Mouse (Mus musculus) erythroblast, embryonic 14.5 days (primary cell): ENCODE data around the gene Hsdl1. TPM values are rescaled to one million over a fixed set of nuclear protein-coding genes. Genes with fewer than 3 reads are reported as not detected.

Experiments
- H3K27me3 ChIP-seq: 2 replicates; pipeline ENCODE4 v1.6.1; 2012; ENCODE audit warnings: inconsistent platforms; ENCODE audit not compliant: control insufficient read depth
- H3K36me3 ChIP-seq: 2 replicates; pipeline ENCODE4 v1.6.1; 2012; ENCODE audit warnings: mild to moderate bottlenecking, inconsistent platforms; ENCODE audit not compliant: control insufficient read depth
- H3K4me1 ChIP-seq: 2 replicates; pipeline ENCODE4 v1.6.1; 2012; ENCODE audit warnings: inconsistent platforms; ENCODE audit not compliant: control insufficient read depth
- H3K4me3 ChIP-seq: replicated peaks from 2 replicates; pipeline ENCODE3; 2012; ENCODE audit warnings: moderate library complexity, mild to moderate bottlenecking, inconsistent platforms
- H3K9me3 ChIP-seq: 2 replicates; pipeline ENCODE4 v1.6.1; 2012; ENCODE audit warnings: low read length, inconsistent platforms, mixed read lengths; ENCODE audit not compliant: control insufficient read depth
- GATA1 ChIP-seq: IDR thresholded peaks from 2 replicates; pipeline ENCODE4 v1.6.1; 2012; ENCODE audit warnings: low read length, inconsistent platforms, mixed read lengths
- TAL1 ChIP-seq: IDR thresholded peaks from 3 replicates; pipeline ENCODE4 v1.6.1; 2012; ENCODE audit warnings: low read length, inconsistent platforms, mixed read lengths
- polyA plus RNA-seq: library from polyadenylated mRNA; stranded (reverse); fragments of >175 nt; gene quantifications from 2 replicates; pipeline ENCODE4 v1.2.3, GENCODE M21; 2012

The Hsdl1 gene
- polyA plus RNA-seq, 1 experiment, result 1.4 TPM

- Histone ChIP-seq H3K27me3 (no peaks in the 10 kb centered on the region), H3K36me3 (peaks cover 100% of the 10 kb centered on the region), H3K4me3 (no peak overlapping the region), H3K4me1 (peaks cover 5% of the 10 kb centered on the region), H3K9me3 (no peaks in the 10 kb centered on the region)
- TF ChIP-seq TAL1, result no peak
- TF ChIP-seq GATA1, result no peak
Observed at GRCm38 (mm10) chr8:119516674-119517073, 58.3 kb downstream of the Hsdl1 start.

GRCm38 (mm10) chr8:119515767-119516166, 59.2 kb downstream of the Hsdl1 start:
- no peak overlapping the region for H3K4me3 ChIP-seq
- peaks cover 5% of the 10 kb centered on the region for H3K4me1 ChIP-seq
- peaks cover 100% of the 10 kb centered on the region for H3K36me3 ChIP-seq
- no peaks in the 10 kb centered on the region for H3K9me3 ChIP-seq
- H3K27me3 ChIP-seq, result no peaks in the 10 kb centered on the region
- TF ChIP-seq GATA1, result no peak
- TF ChIP-seq TAL1, result no peak

- H3K4me3 ChIP-seq, result no peak overlapping the region
- H3K36me3 ChIP-seq, result peaks cover 100% of the 10 kb centered on the region
- TF ChIP-seq GATA1 (no peak), TAL1 (no peak)
- no peaks in the 10 kb centered on the region for H3K9me3 ChIP-seq
- H3K27me3 ChIP-seq, result no peaks in the 10 kb centered on the region
- H3K4me1 ChIP-seq, result peaks cover 2% of the 10 kb centered on the region
Observed at GRCm38 (mm10) chr8:119514940-119515339, 60.0 kb downstream of the Hsdl1 start.

DNA sequence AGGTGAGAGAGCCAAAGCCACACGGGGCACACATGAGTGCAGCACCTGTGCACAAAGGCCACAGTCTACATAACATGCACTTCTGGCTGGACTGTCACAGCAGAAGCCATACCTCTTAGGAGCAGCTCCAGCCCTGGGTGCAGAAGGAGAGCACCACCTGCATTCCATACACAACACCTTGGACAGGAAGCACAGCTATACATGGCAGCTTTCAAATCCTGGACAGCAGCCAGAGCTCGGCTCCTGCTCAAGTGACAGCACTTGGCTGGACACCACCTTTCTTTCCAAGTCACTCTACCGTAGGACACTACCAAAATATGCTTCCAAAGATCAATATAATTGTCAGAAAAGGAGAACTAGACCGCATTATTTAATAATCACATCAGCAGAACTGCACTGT, 61.6 kb downstream of the Hsdl1 start:
- TF ChIP-seq GATA1, result no peak
- TF ChIP-seq TAL1, result no peak
- H3K36me3 ChIP-seq, result peaks cover 100% of the 10 kb centered on the region
- H3K4me3 ChIP-seq, result no peak overlapping the region
- H3K9me3 ChIP-seq, result no peaks in the 10 kb centered on the region
- H3K27me3 ChIP-seq, result no peaks in the 10 kb centered on the region
- peaks cover 2% of the 10 kb centered on the region for H3K4me1 ChIP-seq

Other genes starting within 250 kb of the Hsdl1 start
- 1.7 and 1.9 TPM in 2 replicates for gene Hsbp1, start 230.7 kb downstream of the Hsdl1 start, polyA plus RNA-seq
- 0.28 and 0.34 TPM in 2 replicates for gene Mlycd, start 180.3 kb downstream of the Hsdl1 start, polyA plus RNA-seq
- 0.17 and 0.30 TPM in 2 replicates for gene Osgin1, start 141.1 kb downstream of the Hsdl1 start, polyA plus RNA-seq
- gene Necab2, start 128.5 kb downstream of the Hsdl1 start, polyA plus RNA-seq, result not detected in 2 replicates
- not detected in 2 replicates for gene Slc38a8, start 73.5 kb downstream of the Hsdl1 start, polyA plus RNA-seq
- gene Mbtps1, start 16.4 kb downstream of the Hsdl1 start, polyA plus RNA-seq, result 9.2 and 13.4 TPM in 2 replicates
- not detected in 2 replicates for gene Dnaaf1, start 52 bp upstream of the Hsdl1 start, polyA plus RNA-seq
- 1.8 and 2.2 TPM in 2 replicates for gene Taf1c, start 30.0 kb upstream of the Hsdl1 start, polyA plus RNA-seq
- gene Adad2, start 37.6 kb upstream of the Hsdl1 start, polyA plus RNA-seq, result not detected in 2 replicates
- not detected in 2 replicates for gene Kcng4, start 60.5 kb upstream of the Hsdl1 start, polyA plus RNA-seq
- gene Wfdc1, start 91.2 kb upstream of the Hsdl1 start, polyA plus RNA-seq, result not detected in 2 replicates
- gene Atp2c2, start 124.8 kb upstream of the Hsdl1 start, polyA plus RNA-seq, result not detected in 2 replicates
- 0.09 and 0.23 TPM in 2 replicates for gene Tldc1, start 203.2 kb upstream of the Hsdl1 start, polyA plus RNA-seq